Mouse (Mus musculus): ENCODE data around the gene Mmp23. TPM values are rescaled to one million over a fixed set of nuclear protein-coding genes. Genes with fewer than 3 reads are reported as not detected.

Gene Mmp23
- polyA plus RNA-seq, 1 experiment from 2014 or later: 13.6 TPM

- no peaks in the 10 kb centered on the region for H3K9me3 ChIP-seq (ENCODE audit: control insufficient read depth, low read length)
- H3K27me3 ChIP-seq (replicated peaks; ENCODE audit: control insufficient read depth, insufficient read depth, low read length): no peaks in the 10 kb centered on the region
- H3K4me2 ChIP-seq: no peak overlapping the region
- peaks cover 6% of the 10 kb centered on the region for H3K4me1 ChIP-seq (replicated peaks; ENCODE audit: control insufficient read depth, insufficient read depth, low read length)
- ATAC-seq (replicated peaks; ENCODE audit: low FRiP score): no peak
- no peaks in the 10 kb centered on the region for H3K36me3 ChIP-seq (ENCODE audit: control insufficient read depth, insufficient read depth, low read length)
- DNase-seq (ENCODE audit: low spot score): no peak
- no peak overlapping the region for H3K4me3 ChIP-seq (ENCODE audit: low read depth, low read length)
- no peak overlapping the region for H3K9ac ChIP-seq (ENCODE audit: low read depth, low read length)
- no peak overlapping the region for H3K27ac ChIP-seq (ENCODE audit: low read depth, low read length)
These were observed 13.7 kb upstream of the Mmp23 start for GRCm38 (mm10) chr4:155666903-155667302.

GRCm38 (mm10) chr4:155660641-155661040, 7.5 kb upstream of the Mmp23 start:
- no peak for DNase-seq (ENCODE audit: low spot score)
- Histone ChIP-seq H3K27ac (ENCODE audit: low read depth, low read length) (no peak overlapping the region), H3K4me1 (replicated peaks; ENCODE audit: control insufficient read depth, insufficient read depth, low read length) (no peaks in the 10 kb centered on the region), H3K27me3 (replicated peaks; ENCODE audit: control insufficient read depth, insufficient read depth, low read length) (peaks cover 5% of the 10 kb centered on the region; the same call in 1 of the 2 replicates), H3K4me3 (ENCODE audit: low read depth, low read length) (no peak overlapping the region), H3K4me2 (no peak overlapping the region), H3K36me3 (ENCODE audit: control insufficient read depth, insufficient read depth, low read length) (no peaks in the 10 kb centered on the region; the same call in 1 of the 2 replicates), H3K9me3 (ENCODE audit: control insufficient read depth, low read length) (no peaks in the 10 kb centered on the region), H3K9ac (ENCODE audit: low read depth, low read length) (no peak overlapping the region)
- no peak for ATAC-seq (replicated peaks; ENCODE audit: low FRiP score)
- WGBS: 82% methylated on average over 12 of the region's 12 CpGs

GRCm38 (mm10) chr4:155658961-155659360, 5.8 kb upstream of the Mmp23 start:
- Histone ChIP-seq H3K4me1 (replicated peaks; ENCODE audit: control insufficient read depth, insufficient read depth, low read length) (peaks cover 10% of the 10 kb centered on the region), H3K27me3 (replicated peaks; ENCODE audit: control insufficient read depth, insufficient read depth, low read length) (peaks cover 19% of the 10 kb centered on the region), H3K36me3 (ENCODE audit: control insufficient read depth, insufficient read depth, low read length) (no peaks in the 10 kb centered on the region; the same call in 1 of the 2 replicates), H3K4me2 (no peak overlapping the region), H3K9me3 (ENCODE audit: control insufficient read depth, low read length) (no peaks in the 10 kb centered on the region), H3K4me3 (ENCODE audit: low read depth, low read length) (no peak overlapping the region), H3K9ac (ENCODE audit: low read depth, low read length) (no peak overlapping the region), H3K27ac (ENCODE audit: low read depth, low read length) (no peak overlapping the region)
- no peak for ATAC-seq (replicated peaks; ENCODE audit: low FRiP score)
- DNase-seq (ENCODE audit: low spot score): no peak
- 84% methylated on average over 10 of the region's 10 CpGs for WGBS

GRCm38 (mm10) chr4:155656214-155656751, 3.1 kb upstream of the Mmp23 start:
- H3K4me1 ChIP-seq (replicated peaks; ENCODE audit: control insufficient read depth, insufficient read depth, low read length): peaks cover 28% of the 10 kb centered on the region
- ATAC-seq (replicated peaks; ENCODE audit: low FRiP score): no peak
- peaks cover 46% of the 10 kb centered on the region for H3K27me3 ChIP-seq (replicated peaks; ENCODE audit: control insufficient read depth, insufficient read depth, low read length)
- no peak overlapping the region for H3K9ac ChIP-seq (ENCODE audit: low read depth, low read length)
- no peak overlapping the region for H3K4me3 ChIP-seq (ENCODE audit: low read depth, low read length)
- H3K4me2 ChIP-seq: no peak overlapping the region
- H3K36me3 ChIP-seq (ENCODE audit: control insufficient read depth, insufficient read depth, low read length): no peaks in the 10 kb centered on the region; the same call in 1 of the 2 replicates
- DNase-seq (ENCODE audit: low spot score): no peak
- H3K9me3 ChIP-seq (ENCODE audit: control insufficient read depth, low read length): no peaks in the 10 kb centered on the region
- H3K27ac ChIP-seq (ENCODE audit: low read depth, low read length): no peak overlapping the region
- 89% methylated on average over 13 of the region's 13 CpGs for WGBS

GRCm38 (mm10) chr4:155654456-155655298, 1.5 kb upstream of the Mmp23 start:
- ATAC-seq (replicated peaks; ENCODE audit: low FRiP score) (peak; percentile 44; the same call in 1 of the 2 replicates), DNase-seq (ENCODE audit: low spot score) (peak; percentile 79)
- Histone ChIP-seq H3K4me1 (replicated peaks; ENCODE audit: control insufficient read depth, insufficient read depth, low read length) (peaks cover 29% of the 10 kb centered on the region), H3K4me3 (ENCODE audit: low read depth, low read length) (peak overlapping the region; percentile 48), H3K9ac (ENCODE audit: low read depth, low read length) (peak overlapping the region; percentile 28; the same call in 1 of the 2 replicates), H3K27ac (ENCODE audit: low read depth, low read length) (no peak overlapping the region), H3K9me3 (ENCODE audit: control insufficient read depth, low read length) (no peaks in the 10 kb centered on the region), H3K36me3 (ENCODE audit: control insufficient read depth, insufficient read depth, low read length) (peaks cover 12% of the 10 kb centered on the region), H3K27me3 (replicated peaks; ENCODE audit: control insufficient read depth, insufficient read depth, low read length) (peaks cover 47% of the 10 kb centered on the region), H3K4me2 (peak overlapping the region; percentile 80)
- WGBS: 3% methylated on average over 52 of the region's 52 CpGs

GRCm38 (mm10) chr4:155654183-155654455, 935 bp upstream of the Mmp23 start:
- ATAC-seq (replicated peaks; ENCODE audit: low FRiP score): no peak
- H3K4me1 ChIP-seq (replicated peaks; ENCODE audit: control insufficient read depth, insufficient read depth, low read length): peaks cover 29% of the 10 kb centered on the region
- peaks cover 17% of the 10 kb centered on the region for H3K36me3 ChIP-seq (ENCODE audit: control insufficient read depth, insufficient read depth, low read length)

GRCm38 (mm10) chr4:155653451-155654182, 433 bp upstream of the Mmp23 start:
- Histone ChIP-seq H3K4me2 (peak overlapping the region; percentile 80), H3K27ac (ENCODE audit: low read depth, low read length) (no peak overlapping the region), H3K9ac (ENCODE audit: low read depth, low read length) (no peak overlapping the region; the same call in 1 of the 2 replicates), H3K36me3 (ENCODE audit: control insufficient read depth, insufficient read depth, low read length) (peaks cover 22% of the 10 kb centered on the region), H3K27me3 (replicated peaks; ENCODE audit: control insufficient read depth, insufficient read depth, low read length) (peaks cover 47% of the 10 kb centered on the region), H3K4me1 (replicated peaks; ENCODE audit: control insufficient read depth, insufficient read depth, low read length) (peaks cover 29% of the 10 kb centered on the region), H3K4me3 (ENCODE audit: low read depth, low read length) (peak overlapping the region; percentile 48), H3K9me3 (ENCODE audit: control insufficient read depth, low read length) (no peaks in the 10 kb centered on the region)
- WGBS: 4% methylated on average over 31 of the region's 31 CpGs
- DNase-seq (ENCODE audit: low spot score): peak; percentile 63
- ATAC-seq (replicated peaks; ENCODE audit: low FRiP score): no peak

More at GRCm38 (mm10) chr4:155654183-155654455, 935 bp upstream of the Mmp23 start:
- H3K4me3 ChIP-seq (ENCODE audit: low read depth, low read length): peak overlapping the region; percentile 48
- H3K9me3 ChIP-seq (ENCODE audit: control insufficient read depth, low read length): no peaks in the 10 kb centered on the region
- 6% methylated on average over 6 of the region's 6 CpGs for WGBS
- peaks cover 47% of the 10 kb centered on the region for H3K27me3 ChIP-seq (replicated peaks; ENCODE audit: control insufficient read depth, insufficient read depth, low read length)
- no peak overlapping the region; the same call in 1 of the 2 replicates for H3K9ac ChIP-seq (ENCODE audit: low read depth, low read length)
- H3K27ac ChIP-seq (ENCODE audit: low read depth, low read length): no peak overlapping the region
- DNase-seq (ENCODE audit: low spot score): no peak
- peak overlapping the region; percentile 80 for H3K4me2 ChIP-seq

- 21% methylated on average over 36 of the region's 36 CpGs for WGBS
- Histone ChIP-seq H3K4me3 (ENCODE audit: low read depth, low read length) (peak overlapping the region; percentile 48), H3K4me2 (peak overlapping the region; percentile 80), H3K4me1 (replicated peaks; ENCODE audit: control insufficient read depth, insufficient read depth, low read length) (peaks cover 29% of the 10 kb centered on the region), H3K27ac (ENCODE audit: low read depth, low read length) (no peak overlapping the region), H3K9ac (ENCODE audit: low read depth, low read length) (0 out of 2 replicates have a peak overlapping the region, but pooled peaks have one; percentile 42), H3K9me3 (ENCODE audit: control insufficient read depth, low read length) (no peaks in the 10 kb centered on the region), H3K27me3 (replicated peaks; ENCODE audit: control insufficient read depth, insufficient read depth, low read length) (peaks cover 47% of the 10 kb centered on the region), H3K36me3 (ENCODE audit: control insufficient read depth, insufficient read depth, low read length) (peaks cover 31% of the 10 kb centered on the region)
- DNase-seq (ENCODE audit: low spot score): no peak
- no peak for ATAC-seq (replicated peaks; ENCODE audit: low FRiP score)
These were observed 700 bp downstream of the Mmp23 start for GRCm38 (mm10) chr4:155652283-155653085.

All from liver, embryonic 11.5 days (tissue).